Mouse (Mus musculus) spleen, postnatal 10 days (tissue): ENCODE data around the gene Tnfrsf12a.
A peak's percentile ranks its signal among the peaks of the same experiment; 100 is the strongest.

Source experiments
- DNase-seq, 2 experiments: peaks; one replicate each; pipeline ENCODE4 v3.0.0; 2021 to 2022; ENCODE audit warnings: low spot score in 2 of 2

The Tnfrsf12a gene

GRCm38 (mm10) chr17:23677236-23677679 is at the start of gene Tnfrsf12a:
Gene Tnfrsf12a (minus strand): TSS chr17:23677468.
- peak; percentile 51 to 82 for DNase-seq

GRCm38 (mm10) chr17:23726758-23727142 is 49.5 kb upstream of the Tnfrsf12a start:
- DNase-seq = peak; percentile 67 to 76

DNA sequence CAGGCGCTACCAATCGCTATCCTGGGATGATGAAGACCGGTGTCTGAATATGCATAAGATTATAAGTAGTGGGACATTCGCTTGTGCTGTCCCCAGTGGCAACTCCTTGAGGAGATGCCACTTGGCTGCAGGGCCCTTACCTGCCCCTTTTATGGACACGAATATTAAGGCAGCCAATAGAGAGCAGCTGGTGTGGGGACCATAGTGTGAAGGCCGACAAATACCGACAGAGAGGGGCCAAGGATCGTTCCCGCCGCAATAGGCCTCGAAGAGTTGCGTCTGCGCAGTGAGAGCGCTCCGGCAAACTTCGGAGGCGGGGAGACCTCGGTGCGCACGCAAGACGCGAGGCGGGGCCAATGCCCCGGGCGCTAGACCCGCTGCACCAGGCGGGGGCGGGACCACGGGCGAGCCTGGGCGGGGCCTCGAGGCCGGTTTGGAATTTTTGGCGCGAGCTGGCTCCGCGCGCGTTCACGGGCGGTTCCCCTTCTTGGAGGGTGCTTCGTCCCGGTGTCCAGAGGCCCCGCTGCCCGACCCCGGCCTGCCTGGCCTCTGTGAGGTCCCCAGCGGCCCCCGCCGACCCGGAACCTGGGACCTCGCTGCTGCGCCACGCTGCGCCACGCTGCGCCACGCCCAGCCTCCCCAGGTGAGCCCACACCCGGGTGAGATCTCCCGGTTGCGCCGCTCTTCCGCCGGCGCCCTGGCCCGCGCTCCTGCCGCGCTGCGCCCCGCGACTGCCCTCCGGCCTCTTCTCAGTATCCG is 48.9 kb upstream of the Tnfrsf12a start, which contains the start of gene Pkmyt1:
Gene Pkmyt1, plus strand, starts transcription at position 338 of the 759 bp plus-strand sequence.
- peak; percentile 97 to 98 for DNase-seq

GRCm38 (mm10) chr17:23725477-23725876 is 48.2 kb upstream of the Tnfrsf12a start:
- DNase-seq = no peak

- DNase-seq = no peak
Observed at GRCm38 (mm10) chr17:23722376-23723125, 45.3 kb upstream of the Tnfrsf12a start, which contains the start of gene 1520401A03Rik. Gene 1520401A03Rik (minus strand): TSS chr17:23722783.

GRCm38 (mm10) chr17:23721886-23722285 is 44.6 kb upstream of the Tnfrsf12a start:
- DNase-seq = no peak

GRCm38 (mm10) chr17:23719455-23719854 is 42.2 kb upstream of the Tnfrsf12a start:
- DNase-seq = no peak

DNA sequence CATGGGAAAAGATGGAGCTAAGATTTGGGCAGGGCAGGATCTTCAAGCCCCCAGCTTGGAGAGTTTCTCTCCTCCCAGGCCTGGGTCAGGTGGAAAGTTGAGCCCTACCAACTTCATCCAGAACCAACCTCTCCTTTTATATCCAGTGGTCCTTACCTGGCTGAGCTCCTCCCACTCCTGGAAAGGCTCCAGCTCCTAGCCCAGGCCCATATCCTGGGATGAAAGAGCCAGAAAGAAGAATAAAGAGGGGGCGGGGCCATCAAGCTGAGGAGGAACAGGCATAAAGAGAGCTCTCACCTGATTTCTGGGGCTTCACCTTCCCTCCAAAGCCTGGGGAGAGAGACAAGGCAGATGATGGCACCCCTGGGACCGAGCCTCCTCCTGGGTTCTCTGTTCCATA is 39.7 kb upstream of the Tnfrsf12a start:
- DNase-seq = no peak

DNA sequence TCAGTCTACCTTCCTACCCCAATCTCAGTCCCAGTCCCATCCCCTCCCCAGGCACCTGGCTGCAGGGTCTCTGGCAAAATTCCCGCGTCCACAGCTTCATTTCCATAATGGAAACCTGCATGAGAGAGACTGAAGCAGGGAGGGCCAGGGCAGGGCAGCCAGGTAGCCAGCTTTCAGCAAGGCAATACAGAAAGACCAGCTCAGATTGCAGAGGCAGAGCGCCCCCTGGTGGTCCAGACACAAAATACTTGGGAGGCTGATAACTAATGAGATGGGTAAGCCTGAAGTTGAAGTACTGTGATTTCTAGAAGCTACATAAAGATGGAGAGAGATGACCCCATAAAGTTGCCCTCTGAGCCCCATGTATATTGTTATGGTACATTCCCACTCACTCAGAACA is 28.9 kb upstream of the Tnfrsf12a start:
- peak; percentile 68 to 84 for DNase-seq

- no peak for DNase-seq
Observed at GRCm38 (mm10) chr17:23705525-23706104, 28.3 kb upstream of the Tnfrsf12a start.

DNA sequence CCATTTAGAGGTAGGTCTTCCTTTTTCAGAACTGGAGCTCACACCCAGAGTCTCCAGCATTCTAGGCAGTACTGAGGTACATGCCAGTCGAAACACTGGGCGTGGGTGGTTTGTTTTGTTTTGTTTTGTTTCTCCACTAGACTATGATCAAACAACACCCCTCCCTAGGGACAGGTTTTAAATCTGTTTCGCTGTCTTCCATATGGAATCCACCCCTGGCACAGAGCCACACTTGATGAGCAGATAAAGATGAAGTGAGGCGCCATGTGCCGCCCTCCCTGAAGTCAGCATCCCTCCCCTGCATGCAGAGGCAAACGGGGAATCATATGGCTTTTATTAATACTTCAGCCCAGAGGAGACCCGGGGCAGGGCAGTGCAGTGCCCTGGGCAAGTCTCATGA is 27.5 kb upstream of the Tnfrsf12a start:
- no peak for DNase-seq

DNA sequence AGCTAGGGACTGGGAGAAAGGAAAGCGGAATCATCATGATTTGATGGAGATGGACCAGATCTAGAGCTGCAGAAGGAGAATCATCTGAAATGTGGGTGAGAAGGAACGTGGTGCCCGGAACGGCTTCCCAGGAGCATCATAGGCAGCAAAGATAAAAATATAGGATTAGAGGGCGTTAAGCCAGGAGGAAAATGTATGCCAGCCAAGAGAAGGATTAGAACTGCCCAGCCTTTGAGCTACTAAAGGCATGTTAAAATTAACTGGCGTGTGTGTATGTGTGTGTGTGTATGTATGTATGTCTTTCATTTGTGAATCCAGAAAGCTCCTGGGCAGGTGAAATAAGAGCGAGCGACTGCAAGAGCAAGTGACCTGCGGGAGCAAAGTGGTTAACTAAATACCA is 26.0 kb upstream of the Tnfrsf12a start:
- DNase-seq = no peak

- DNase-seq = peak; percentile 62 to 89
Observed at GRCm38 (mm10) chr17:23700079-23700478, 22.8 kb upstream of the Tnfrsf12a start.

DNA sequence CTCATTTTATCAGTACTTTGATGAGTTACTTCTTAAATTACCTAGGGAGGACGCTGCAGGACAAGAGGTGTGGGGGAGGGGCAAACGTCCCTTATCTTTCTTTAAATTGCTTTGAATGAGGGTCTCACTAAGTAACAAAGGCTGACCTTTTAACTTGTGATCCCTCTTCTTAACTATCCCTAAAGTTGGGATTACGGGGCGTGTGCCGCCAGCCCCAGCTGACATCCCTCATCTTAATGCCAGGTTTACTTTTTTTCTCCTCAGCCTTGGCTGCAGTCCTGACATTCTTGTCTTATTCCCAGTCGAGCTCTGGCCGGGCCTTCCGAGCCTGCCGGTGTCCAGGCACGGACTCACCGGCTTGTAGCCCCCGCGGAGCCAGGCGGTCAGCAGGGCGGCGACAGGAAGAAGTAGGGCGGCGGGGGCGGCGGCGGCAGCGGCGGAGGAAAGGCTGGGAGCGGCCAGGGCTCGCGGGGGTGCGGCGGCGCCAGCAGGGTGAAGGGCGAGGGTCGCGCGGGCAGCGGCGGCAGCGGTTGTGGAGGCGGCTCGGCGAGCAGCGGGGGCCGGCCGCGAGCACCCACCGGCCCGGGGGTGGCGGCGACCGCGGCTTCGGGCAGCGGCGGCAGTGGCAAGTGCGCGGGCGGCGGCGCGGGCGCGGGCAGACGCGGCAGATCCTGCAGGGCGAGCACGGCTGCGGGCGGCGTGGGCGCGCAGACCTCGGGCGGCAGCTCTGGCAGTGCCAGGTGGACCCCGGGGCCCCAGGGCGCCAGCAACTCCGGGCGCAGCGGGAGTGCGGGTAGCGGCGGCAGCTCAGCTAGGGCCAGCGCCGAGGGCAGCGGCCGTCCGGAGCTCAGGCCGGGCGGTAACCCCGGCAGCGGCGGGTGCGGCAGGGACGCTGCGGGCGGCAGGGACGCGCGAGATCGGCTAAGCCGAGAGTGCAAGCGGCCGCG is 22.1 kb upstream of the Tnfrsf12a start:
- peak; percentile 17 to 31 for DNase-seq

DNA sequence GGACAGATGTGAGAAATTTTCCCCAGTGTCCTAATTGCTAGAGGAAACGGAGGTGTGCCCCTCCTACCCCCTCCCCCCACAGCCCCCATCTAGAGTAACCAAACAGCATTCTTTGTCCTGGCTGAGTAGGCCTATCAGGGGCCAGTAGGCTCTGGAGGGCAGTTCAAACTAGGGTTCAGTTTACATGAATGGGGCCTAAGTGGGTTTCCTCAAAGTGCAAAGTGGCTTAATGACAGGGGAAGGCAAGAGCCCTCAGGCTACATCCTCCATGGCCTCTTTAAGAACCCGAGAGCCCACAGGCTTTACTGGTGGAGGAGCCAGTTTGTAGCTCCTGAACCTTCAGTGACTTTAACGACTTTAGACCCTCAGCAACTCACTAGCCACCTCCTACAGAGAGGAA is 18.5 kb upstream of the Tnfrsf12a start:
- DNase-seq = no peak

- DNase-seq = no peak
Observed at GRCm38 (mm10) chr17:23694491-23694890, 17.2 kb upstream of the Tnfrsf12a start.

DNA sequence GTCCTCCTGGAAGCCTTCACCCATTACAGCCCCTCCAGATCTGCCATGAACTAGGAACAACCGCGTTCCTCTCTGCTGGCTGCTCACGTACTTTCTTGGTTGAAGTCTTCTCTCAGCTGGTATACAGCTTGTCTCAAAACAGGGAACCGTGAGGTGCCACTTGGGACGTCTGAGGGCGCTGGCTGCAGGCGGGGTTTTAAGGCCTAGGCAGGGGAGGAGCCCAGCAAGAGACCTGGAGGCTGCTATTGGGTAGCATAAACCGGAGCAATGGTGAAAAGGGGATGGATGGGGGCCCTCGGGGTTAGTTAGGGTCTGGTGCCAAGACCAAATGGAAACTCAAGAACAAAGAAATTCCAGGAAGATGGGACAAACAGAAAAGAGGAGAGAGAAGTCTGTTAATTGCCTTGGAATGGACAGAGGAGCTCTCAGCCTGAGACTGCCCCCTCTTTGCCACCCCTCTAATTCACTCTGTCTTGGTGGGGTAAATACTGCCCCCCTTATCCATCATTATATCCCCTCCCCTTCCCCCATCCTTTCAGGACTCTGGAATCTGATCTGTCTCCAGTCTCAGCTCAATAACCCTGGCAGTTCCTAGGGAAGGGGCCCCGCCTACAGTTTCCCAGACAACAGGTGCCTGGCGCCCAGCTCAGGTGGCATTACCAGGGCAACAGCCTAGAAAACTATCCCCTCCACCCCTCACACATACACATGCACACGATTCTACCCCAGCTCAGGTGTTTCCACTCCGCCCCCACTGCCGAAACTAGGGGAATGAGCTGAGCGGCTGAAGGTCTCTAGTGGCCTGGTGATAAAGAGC is 6.8 kb upstream of the Tnfrsf12a start, which contains the start of gene Cldn9:
Gene Cldn9, minus strand, starts transcription at position 171 of the 817 bp plus-strand sequence.
- no peak for DNase-seq

DNA sequence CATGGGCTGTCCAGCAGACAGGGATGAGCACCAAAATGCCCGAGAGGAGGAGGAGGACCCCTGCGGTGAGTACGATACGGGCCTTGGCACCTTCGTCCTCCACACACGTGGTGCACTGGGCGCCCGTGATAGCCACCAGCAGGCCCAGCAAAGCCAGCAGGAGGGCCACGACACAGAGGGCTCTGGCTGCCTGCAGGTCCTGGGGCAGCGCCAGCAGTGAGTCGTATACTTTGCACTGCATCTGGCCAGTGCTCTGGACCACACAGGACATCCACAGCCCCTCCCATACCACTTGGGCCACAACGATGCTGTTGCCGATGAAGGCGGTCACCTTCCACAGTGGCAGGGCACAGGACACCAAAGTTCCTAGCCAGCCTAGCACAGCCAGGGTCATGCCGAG is 6.0 kb upstream of the Tnfrsf12a start:
- DNase-seq = no peak

DNA sequence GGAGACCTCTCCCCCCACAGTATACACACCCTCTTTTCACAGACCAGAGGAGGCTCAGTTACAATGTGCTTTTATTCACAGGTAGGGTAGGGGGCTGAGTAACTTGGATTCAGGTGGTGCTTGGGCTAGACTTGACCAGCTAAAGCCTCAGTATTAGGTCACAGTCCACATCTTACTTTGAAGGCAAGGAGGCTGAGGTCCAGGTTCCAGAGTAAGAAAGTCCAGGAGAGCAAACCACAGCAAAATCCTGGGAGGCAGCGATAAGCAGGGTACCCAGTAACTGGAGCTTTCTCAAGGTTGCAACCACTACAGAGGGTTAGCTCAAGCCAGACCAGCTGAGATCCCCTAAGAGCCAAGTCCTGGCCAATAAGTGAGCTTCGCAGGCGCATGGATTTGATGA is 5.3 kb upstream of the Tnfrsf12a start:
- DNase-seq = no peak

DNA sequence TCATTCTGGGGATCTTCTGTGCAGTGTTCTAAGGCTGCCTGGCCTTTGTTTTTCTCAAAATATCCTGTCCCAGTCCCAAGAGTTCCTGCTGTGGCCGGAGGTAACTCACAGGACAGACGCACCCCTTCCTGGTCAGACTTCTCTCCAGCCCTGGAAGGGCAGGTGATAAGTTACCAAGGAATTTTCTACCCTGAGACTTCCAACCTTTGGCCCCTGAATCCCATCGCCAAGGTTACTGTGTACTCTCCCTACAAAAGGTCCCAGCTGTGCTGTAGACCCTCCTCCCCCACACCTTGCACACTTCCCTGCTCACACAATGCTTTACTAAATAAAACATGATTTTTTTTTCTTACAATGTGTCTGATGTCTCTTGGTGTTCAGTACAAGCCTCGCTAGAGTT is 4.8 kb upstream of the Tnfrsf12a start:
- DNase-seq = no peak
